Mouse (Mus musculus) spleen, adult 2 months (tissue): ENCODE results near the gene Skp2.

Source experiments
- CTCF ChIP-seq: fragments of 200-500 bp; IDR thresholded peaks from 2 replicates; pipeline ENCODE4 v1.5.1; 2011; ENCODE audit warnings: mild to moderate bottlenecking, inconsistent platforms; ENCODE audit not compliant: insufficient read depth, insufficient read length, insufficient replicate concordance; ENCODE audit errors: extremely low read depth
- POLR2A ChIP-seq: fragments of 200-500 bp; IDR thresholded peaks from 2 replicates; pipeline ENCODE4 v1.6.1; 2011; ENCODE audit warnings: low read depth, low read length, inconsistent platforms

GRCm38 (mm10) chr15:9075608-9076200 is 79.5 kb downstream of the Skp2 start:
- TF ChIP-seq CTCF (no peak), POLR2A (no peak)
